Mouse (Mus musculus) urinary bladder, postnatal 10 days (tissue): ENCODE results near the gene Insig2.

Experiments used
- DNase-seq: peaks from one replicate; pipeline ENCODE4 v3.0.0; 2022; ENCODE audit warnings: low spot score

Insig2 gene

DNA sequence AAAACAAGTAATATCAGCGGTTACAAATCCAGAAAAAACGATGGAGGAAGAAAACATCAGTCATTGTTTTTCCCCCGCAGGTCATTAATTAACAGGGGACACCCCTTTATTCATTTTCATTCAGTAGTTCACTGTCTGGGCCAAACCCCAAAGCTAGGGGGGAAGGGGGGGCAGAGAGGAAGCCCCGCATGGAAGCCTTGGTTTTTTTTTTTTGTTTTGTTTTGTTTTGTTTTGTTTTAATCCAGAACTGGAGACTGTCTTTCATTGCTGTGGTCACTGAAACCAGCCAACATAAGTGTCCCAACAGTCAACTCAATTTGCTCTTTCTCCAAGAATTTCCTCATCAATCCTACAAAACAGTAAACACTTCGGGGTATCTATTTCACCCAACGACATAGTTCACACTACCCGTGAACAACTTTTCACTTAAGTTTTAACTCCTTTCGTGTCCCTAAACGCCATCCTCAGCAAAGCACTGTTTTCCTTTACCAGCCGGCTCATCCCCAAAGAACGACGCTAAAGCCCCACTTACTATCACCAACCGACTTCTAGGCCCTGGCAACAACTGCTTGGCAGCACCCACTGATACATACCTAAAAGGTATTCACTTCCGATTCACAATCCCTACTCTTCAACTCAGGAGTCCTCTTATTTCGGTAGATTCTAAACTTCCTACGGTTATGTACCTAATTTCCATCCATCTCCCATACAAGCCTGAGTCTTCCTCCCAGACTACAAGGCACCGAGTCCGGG is 5.6 kb downstream of the Insig2 start:
- no peak for DNase-seq

- no peak for DNase-seq
Observed at GRCm38 (mm10) chr1:121323501-121323900, 8.9 kb downstream of the Insig2 start.

DNA sequence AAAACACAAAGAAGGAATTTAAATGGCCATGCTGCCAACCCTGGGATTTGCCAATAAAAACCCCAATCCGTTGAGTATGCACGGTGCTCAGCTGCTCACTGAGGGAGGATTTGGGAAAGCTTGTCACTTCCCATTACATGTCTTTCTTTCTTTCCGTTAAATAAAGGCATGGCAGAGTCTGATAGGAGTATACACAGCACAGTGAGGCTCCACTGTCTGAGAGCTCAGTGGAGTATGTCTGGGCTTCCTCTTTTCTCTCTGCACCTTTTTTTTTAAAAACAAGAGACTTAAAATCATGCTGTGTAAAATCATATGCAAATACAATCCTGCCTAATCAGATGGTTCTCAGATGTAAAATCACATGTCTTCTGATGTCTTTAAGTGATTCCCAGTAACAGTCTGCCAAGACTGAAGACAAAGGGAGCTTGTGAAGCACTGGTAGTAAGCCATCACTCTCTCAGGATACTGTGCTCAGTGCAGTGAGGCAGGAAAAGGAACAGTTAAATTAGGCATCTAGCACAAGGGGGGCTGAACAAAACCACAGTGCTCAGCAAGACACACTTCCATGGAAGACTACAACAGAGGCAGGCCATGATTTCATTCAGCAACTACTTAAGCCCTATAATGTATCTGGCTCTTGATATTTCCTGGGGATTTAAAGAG is 17.5 kb downstream of the Insig2 start:
- DNase-seq = no peak

- no peak for DNase-seq
Observed at GRCm38 (mm10) chr1:121313181-121313580, 19.2 kb downstream of the Insig2 start.

- no peak for DNase-seq
Observed at GRCm38 (mm10) chr1:121312326-121312725, 20.1 kb downstream of the Insig2 start.

DNA sequence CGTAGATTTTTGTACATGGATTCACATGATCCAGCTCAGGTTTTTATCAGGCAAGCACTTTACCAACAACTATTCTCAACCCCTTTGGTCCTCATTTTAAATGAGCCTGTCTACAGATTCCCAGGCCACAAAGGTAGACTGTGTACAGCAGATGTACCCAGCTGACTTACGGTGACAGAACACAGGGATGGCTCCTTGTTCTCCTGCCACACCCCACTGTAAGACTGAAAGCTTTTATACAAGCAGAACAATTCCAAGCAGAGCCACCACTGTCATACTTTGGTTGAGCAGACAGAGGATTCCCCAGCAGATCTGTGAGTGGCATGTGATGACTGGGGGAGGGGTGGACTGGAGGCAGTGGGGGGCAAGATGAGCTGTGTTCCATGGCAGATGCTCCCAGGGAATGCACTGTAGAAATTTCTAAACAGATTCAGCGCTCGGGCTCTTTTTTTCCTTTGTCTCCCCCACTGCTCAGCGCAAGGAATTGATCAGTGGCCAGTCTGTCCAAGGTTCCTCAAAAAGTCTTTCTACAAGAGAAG is 35.6 kb downstream of the Insig2 start:
- no peak for DNase-seq

GRCm38 (mm10) chr1:121293571-121293970 is 38.8 kb downstream of the Insig2 start:
- no peak for DNase-seq

DNA sequence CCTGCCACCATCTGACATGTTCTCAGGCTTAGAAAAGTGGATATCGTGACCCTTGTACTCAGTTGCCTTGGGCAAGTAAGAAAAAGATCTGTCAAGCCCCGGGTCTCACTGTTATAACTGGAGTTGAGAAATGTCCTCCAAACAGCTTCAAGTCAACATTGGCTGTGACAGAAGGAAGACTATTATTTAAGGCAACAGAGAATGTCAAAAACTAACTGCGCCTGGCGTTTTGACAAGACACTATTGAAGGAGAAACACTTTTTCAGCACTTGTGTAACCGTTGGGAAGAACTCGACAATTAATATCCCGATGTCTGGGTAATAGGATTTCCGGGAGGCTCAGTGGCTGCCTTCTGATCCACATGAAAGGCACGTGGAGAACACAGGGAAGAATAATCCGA is 41.5 kb downstream of the Insig2 start:
- no peak for DNase-seq

DNA sequence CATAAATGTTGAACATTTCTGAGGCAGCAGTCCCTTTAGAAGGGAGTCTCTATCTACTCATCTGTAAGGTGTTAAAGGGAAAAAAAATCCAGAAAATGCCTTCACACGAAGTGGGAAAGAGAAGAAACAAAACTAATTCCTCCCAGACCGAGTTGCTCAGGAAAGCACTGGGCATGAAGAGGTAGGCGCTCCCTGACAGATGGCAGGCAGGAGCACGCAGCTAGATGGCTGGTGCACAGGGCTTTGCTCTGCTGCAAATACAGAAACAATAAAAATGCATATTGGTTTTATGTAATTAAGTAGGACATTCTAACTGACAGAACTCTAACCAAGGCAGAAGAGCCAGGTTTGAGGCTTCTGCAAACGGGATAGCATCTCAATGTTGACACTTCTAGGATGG is 42.0 kb downstream of the Insig2 start:
- no peak for DNase-seq

- no peak for DNase-seq
Observed at GRCm38 (mm10) chr1:121284197-121284596, 48.2 kb downstream of the Insig2 start.

DNA sequence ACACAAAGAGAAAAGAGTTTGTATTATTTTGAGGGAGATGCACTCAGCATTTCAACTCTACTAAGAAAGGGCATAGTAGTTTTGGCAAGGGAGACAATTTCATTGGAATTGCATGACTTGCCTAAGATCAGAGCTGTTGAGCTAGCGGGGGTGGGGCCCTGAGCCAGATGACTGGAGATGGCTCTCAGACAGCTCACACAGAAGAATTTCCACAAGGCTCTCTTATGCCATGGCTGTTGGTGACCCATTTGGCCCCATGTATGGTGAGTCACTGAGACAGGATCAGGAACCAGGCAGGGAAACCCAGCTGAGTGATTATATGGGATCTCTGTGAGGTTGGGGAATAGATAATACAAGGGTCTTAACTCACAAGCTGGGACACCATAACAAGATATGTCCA is 51.9 kb downstream of the Insig2 start:
- DNase-seq = no peak

DNA sequence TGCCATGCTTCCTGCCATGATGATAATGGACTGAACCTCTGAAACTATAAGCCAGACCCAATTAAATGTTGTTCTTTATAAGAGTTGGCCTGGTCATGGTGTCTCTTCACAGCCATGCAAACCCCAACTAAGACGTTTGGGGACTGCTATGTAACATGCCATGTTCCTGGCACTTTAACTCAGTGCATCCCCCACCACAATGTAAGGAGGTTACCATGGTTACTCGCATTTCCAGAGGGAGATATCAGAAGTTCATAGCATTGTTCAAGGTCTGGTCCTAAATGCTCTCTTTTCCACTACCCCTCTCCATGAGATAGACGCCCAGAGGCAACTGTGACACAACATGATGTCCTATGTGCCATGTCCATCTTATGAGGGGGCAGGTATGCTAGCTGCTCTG is 54.0 kb downstream of the Insig2 start:
- no peak for DNase-seq

DNA sequence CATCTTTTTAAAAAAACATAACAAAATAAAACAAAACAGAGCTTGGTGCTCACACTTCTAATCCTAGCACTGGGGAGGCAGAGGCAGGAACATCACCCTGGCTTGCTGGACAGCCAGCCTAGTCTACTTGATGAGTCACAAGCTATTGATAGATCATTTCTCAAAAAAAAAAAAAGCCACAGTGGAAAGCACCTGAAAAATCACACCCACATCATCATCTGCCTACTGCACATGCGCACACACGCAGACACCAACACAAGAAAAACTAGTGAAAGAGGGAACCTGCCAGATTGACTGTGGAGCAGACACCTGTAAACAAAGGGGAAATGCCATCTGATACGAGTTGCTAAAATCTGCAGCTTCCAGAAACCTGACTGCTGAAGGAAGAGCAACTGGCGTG is 54.9 kb downstream of the Insig2 start:
- DNase-seq = no peak

DNA sequence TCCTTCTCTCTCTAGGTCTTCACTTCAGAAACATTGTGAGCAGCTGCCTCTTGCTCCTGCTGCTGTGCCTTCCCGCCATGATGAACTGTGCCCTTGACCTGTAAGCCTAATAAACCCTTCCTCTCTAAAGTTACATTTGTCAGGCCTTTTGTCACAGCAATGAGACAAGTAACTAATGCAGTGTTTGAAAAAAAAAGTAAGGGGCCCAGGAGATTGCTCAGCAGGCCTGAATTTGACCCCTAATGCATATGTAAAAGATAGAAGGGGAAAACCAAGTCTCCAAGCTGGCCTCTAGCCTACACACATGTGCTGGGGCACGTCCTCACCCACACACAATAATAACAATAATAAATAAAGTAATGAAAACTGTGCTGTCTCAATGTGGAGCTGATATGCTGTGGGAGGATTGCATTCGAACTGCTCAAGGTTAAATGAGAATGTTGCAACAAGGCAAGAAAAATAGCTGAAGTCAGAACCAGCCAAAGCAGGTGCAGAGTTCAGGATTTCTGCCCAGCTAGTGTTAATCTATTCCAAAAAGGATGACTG is 56.4 kb downstream of the Insig2 start:
- DNase-seq = no peak

- no peak for DNase-seq
Observed at GRCm38 (mm10) chr1:121260171-121260741, 72.1 kb downstream of the Insig2 start.
